In the genomic region with DNA sequence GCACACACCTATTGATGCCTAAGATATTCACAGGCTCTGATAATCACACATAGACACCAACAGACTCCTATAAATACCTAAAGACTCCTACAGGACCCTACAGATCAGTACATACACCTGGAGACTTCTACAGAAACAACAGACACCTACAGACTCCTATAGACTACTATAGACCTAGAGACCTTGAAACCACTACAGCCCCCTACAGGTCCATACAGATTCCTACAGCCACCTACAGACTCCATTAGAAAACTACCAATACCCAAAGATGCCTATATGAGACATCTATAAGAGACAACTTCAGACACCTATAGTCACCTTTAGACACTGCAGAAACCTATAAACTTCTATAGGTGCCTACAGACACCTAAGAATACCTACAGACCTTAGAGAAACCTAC, we compare ENCODE assay signal across 8 mouse cellular contexts. TPM values are rescaled to one million over a fixed set of nuclear protein-coding genes. Genes with fewer than 3 reads are reported as not detected.
DNase-seq lines count a peak whose midpoint lies in the region.
"Had no signal": no experiment of that assay in that cellular context is flagged by ENCODE, and none has a peak within 500 bp of the region (broad histone marks: within the 10 kb centered on the region; RNA-seq: fewer than 3 reads in every experiment).

No protein-coding gene starts in this region.

- DNase-seq in layer of hippocampus, adult 11-12 months (ENCODE audit: low spot score) = peak; percentile 8
- no peak for DNase-seq in layer of hippocampus, postnatal 10 days (ENCODE audit: low spot score in 2 of 2)
- DNase-seq in 416B (ENCODE audit: low read depth) = peak; percentile 59
- peak; percentile 62 for DNase-seq in CD4-positive, CD25-positive, alpha-beta regulatory T cell, adult 2 months (ENCODE audit: low read depth, low spot score)
- peak; percentile 59 for DNase-seq in induced T-regulatory cell, adult 2 months (ENCODE audit: low read depth)
- DNase-seq in c-Kit-positive CD71-positive TER-119-positive erythroid progenitor cells, embryonic 14.5 days (ENCODE audit: low spot score) = no peak
- no peak for DNase-seq in spleen, postnatal 36 days (ENCODE audit: low spot score in 2 of 2)
- DNase-seq: kidney, postnatal 25 days had no signal

RNA-seq across cellular contexts. Expression of a gene that starts 14.4 kb away (rescaled TPM):
- 10 to 100 TPM; 51.2 to 55.8 TPM for total RNA-seq in layer of hippocampus, postnatal 10 days (2021)

RNA-seq across cellular contexts. Expression of a gene that starts 41.5 kb away (rescaled TPM):
- total RNA-seq in layer of hippocampus, postnatal 10 days (2021) = 100 to 1,000 TPM; 259 to 261 TPM

RNA-seq across cellular contexts. Expression of a gene that starts 48.2 kb away (rescaled TPM):
- 1 to 10 TPM; 2.6 to 3.0 TPM for total RNA-seq in layer of hippocampus, postnatal 10 days (2021)

RNA-seq across cellular contexts. Expression of a gene that starts 52.2 kb away (rescaled TPM):
- total RNA-seq in layer of hippocampus, postnatal 10 days (2021) = 1 to 10 TPM; 1.1 to 3.5 TPM

RNA-seq across cellular contexts. Expression of a gene that starts 55.2 kb away (rescaled TPM):
- total RNA-seq in layer of hippocampus, postnatal 10 days (2021) = 100 to 1,000 TPM in 1 of 2 experiments, 10 to 100 TPM in 1; 89.3 to 116 TPM

Comparison
In these comparisons a context has a peak if more than half of its experiments do, and no peak if none do; other contexts are left out.
1. DNase-seq: peak in layer of hippocampus, adult 11-12 months (single experiment), 416B (single experiment), CD4-positive, CD25-positive, alpha-beta regulatory T cell, adult 2 months (single experiment) and induced T-regulatory cell, adult 2 months (single experiment); none in layer of hippocampus, postnatal 10 days (0 of 2), c-Kit-positive CD71-positive TER-119-positive erythroid progenitor cells, embryonic 14.5 days (single experiment) and spleen, postnatal 36 days (0 of 2).